Mouse (Mus musculus) urinary bladder, adult 18-20 months (tissue): ENCODE results near the gene Ces1e.
"Not testable (repeated sequence)": the region's sequence is repeated elsewhere in the genome, so short reads cannot be mapped to it uniquely, and the experiment has no call there.

ENCODE experiments used
- DNase-seq, 2 experiments: peaks; one replicate each; pipeline ENCODE4 v3.0.0; 2022; ENCODE audit warnings: low spot score in 2 of 2, mixed read lengths in 2 of 2

Gene Ces1e

DNA sequence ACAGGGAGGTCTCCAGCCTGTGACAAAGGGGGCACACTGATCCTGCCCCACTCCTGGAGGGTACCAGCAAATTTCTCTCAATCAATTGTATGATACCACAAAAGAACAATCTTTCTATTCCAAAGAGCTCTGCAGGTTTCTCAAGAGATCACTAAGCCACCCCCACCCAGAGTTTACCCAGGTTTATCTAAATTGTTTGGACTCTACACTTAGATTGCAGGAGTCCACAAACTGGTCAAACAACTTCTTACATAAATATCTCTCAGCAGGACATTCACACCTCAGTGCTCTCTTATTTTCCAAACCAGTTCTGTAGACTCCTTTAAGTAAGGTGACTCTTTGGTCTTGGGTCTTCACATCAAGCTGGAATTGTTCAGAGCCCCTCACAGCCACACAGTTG lies at the start of gene Ces1e:
TSS of gene Ces1e (minus strand) at position 174 of the 400 bp plus-strand sequence.
- DNase-seq, result peak; percentile 6 to 16

- DNase-seq, result no peak
Measured at GRCm38 (mm10) chr8:93278176-93278805, 48.9 kb upstream of the Ces1e start.

- DNase-seq, result no peak
Measured at GRCm38 (mm10) chr8:93274609-93275008, 45.2 kb upstream of the Ces1e start.

DNA sequence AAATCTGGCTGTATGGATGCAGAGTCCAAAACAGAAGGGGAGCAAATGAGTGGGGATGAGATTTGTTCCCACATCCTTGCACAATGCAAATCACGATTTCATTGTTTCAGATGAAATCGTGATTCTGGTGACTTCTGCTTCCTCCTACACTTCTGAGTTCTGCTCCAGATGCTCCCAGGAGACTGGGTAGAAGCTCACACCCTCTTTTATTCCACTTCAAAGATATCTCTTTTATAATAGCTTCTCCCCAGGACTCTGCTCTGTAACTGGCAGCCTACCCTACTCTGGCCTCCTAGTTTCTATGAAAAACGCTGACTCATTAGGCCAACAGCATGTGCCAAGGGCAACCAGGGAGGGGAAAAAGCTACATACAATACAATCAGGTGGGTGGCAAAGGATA lies 43.9 kb upstream of the Ces1e start:
- DNase-seq, result no peak

GRCm38 (mm10) chr8:93272686-93273085 lies 43.3 kb upstream of the Ces1e start:
- no peak for DNase-seq

DNA sequence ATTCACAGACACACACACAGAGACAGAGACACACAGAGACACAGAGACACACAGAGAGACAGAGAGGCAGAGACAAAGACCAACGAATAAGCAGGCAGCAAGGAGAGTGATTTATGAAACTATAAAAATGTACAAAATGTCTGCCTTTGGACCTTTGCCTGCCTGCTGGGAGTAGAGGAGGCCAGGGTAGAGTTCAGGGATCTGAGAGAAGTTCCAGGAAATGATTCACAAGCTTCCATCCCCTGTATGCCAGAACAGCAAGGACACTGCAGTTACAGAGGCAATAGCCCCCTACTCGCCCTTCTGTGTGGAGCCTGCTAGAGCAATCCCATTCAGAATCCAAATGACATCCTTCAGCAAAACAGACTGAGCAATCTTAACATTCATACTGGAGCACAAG lies 32.0 kb upstream of the Ces1e start:
- no peak for DNase-seq

GRCm38 (mm10) chr8:93252400-93252925 lies 23.0 kb upstream of the Ces1e start:
- DNase-seq, result no peak

DNA sequence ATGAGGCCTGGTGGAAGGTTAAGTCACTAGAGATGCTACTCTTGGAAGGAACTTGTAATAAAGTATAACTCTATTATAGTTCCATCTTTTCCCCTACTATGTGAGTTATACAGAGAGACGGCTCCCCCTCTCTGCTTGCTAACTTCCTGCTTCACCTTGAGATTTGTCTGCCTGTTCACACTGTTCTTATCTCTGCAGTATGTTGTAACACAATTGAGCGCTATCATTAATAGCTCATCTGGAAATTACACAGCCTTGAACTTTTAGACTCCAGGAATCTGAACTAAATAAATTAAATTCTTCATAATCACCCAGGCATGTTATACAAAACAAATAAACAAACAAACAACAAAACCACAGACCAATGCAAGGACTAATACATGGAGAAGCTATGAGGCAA lies 16.6 kb upstream of the Ces1e start:
- no peak for DNase-seq

DNA sequence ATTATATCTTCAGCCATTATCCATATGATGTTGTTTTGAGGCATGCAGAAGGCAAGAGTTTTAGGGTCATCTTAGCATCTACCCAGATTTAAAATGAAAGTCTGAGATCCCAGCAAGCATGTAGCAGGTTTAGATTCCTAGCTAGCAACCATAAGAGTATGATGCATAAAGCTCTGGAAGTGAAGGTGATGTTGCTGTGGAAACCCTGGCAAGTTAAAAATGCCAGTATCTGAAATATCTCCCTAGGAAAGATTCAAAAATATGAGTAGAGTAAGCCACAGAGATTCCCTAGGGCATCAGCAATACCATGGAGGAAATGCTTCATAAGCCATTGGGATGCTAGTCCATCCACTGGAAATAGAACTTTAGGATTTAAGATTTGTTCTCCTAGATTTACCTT lies 10.5 kb upstream of the Ces1e start:
- DNase-seq, result no peak

DNA sequence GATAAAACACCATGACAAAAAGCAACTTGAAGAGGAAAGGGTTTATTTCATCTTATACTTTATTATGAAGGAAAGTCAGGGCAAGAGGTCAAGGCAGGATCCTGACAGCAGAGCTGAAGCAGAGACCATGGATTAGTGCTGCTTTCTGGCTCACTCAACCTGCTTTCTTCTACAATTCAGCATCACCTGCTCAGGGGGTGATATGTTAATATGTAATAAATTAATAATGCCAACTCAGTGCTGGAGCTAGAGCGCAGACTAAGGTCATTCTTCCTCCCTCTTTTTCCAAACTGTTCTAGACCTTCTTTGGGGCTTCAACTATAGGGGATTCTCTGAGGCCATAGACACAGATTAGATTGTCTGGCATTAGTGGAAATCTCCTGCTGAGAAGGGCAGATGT lies 6.3 kb upstream of the Ces1e start:
- DNase-seq, result no peak

DNA sequence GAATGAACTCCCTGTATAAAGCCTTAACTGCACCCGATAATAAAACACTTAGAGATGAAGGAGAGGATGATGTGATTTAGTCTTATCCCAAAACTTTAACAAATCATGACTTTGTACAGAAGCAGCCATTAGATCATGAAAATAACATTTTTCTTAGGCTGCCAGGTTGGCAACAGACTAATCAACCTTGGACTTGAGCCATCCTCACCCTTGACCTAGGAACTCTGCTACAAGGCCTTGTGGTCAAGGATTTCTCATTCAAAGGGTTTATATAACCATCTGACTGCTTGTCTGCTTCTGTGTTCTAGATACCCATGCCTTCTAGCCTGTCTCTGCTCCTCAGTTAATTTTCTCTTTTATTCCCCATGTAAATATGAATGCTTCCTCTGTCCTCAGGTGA lies 5.3 kb upstream of the Ces1e start:
- no peak for DNase-seq

- no peak for DNase-seq
Measured at GRCm38 (mm10) chr8:93234068-93234467, 4.6 kb upstream of the Ces1e start.

DNA sequence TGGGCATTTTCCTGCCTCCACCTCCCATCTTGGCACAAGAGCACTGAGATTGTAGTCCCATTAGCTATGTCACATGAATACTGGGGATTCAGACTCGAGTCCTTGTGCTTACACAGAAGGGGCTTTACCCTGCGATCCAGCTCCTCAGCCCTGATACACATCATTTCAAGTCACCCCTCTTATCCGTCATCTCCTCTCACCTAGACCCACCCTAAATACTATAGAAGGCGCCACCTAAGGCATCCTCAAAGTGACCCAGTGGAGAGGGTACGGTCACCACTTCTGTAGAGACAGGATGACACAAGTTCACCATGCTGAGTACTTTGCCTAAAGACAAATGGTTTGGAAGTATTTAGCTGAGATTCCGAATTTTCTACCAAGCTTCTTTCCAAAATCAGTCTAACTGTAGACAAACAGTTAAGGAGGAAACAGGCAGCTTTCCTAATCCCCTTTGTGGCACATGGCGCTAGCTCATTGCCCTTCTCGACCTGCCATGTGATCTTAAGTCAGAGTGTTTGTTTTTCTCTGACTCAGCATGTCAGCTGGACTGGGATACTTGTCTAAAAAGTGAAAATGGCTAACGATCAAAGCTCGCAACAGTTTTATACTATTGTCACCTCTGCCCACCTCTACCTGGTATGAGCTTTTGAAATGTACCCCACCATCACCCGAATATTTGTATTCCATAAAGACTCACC lies 597 bp downstream of the Ces1e start:
- peak in 1 of 2 experiments; percentile 11 for DNase-seq

GRCm38 (mm10) chr8:93226471-93226870 lies 2.9 kb downstream of the Ces1e start:
- not testable (repeated sequence) for DNase-seq

DNA sequence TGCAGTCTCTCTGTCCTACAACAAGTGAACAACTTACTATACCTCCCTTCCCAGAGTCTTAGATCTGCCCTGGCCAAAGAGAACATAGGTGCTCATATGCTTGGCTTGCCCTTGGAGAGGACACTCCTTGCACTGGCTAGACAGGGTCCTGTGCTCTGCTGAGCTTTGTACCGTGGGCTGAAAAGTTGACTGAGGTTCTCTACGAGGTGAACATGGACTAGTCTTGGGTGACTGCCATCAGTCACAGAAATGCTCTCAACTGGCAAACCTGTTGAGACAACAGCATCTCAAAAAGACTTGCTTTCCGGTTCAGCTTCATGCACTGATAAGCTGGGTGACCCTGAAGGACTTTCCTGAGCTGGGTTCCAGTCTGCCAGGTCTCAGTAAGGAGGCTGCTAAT lies 7.5 kb downstream of the Ces1e start:
- no peak for DNase-seq

DNA sequence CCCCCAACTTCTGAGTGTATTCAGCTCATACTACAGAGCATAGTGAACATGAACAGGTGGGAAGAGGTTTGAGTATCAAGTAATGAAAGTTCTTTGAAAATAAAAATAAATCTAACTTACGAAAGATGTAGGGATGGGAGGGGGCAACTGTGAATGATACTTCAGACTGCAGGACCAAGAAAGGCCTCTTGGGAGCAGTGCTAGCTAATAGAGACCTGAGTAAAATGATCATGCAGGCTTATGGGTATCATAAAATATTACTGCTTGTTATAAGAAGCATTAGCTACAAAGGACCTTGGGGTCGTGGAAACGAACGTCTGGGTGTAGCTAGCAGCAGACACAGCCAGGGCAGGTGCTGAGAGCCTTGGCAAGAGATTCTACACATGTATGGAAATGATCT lies 11.6 kb downstream of the Ces1e start:
- DNase-seq, result no peak

DNA sequence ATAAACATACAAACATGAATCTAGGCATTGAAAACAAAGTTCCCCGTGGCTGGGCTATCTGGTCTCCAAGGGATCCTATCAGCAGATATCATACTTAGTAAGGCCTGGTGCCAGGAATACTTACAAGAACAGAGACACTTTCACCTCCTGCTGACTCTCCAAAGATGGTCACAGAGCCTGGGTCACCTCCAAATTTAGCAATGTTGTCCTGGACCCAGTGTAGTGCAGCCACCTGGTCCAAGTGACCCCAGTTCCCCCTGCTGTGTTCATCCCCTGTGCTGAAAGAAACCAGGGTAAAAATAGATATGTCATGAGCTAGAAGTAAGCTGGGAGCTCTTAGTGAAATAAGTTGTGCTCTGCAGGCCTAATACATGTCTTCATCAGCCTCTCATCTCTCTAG lies 12.0 kb downstream of the Ces1e start:
- DNase-seq, result no peak

- no peak for DNase-seq
Measured at GRCm38 (mm10) chr8:93211091-93211490, 18.3 kb downstream of the Ces1e start.

- not testable (repeated sequence) for DNase-seq
Measured at GRCm38 (mm10) chr8:93199146-93199545, 30.3 kb downstream of the Ces1e start.

- DNase-seq, result peak; percentile 18 to 67
Measured at GRCm38 (mm10) chr8:93197685-93198525, 31.5 kb downstream of the Ces1e start, which contains the start of gene Ces1d. Ces1d (minus strand) TSS chr8:93197838.

GRCm38 (mm10) chr8:93196436-93196835 lies 33.0 kb downstream of the Ces1e start:
- DNase-seq, result no peak

DNA sequence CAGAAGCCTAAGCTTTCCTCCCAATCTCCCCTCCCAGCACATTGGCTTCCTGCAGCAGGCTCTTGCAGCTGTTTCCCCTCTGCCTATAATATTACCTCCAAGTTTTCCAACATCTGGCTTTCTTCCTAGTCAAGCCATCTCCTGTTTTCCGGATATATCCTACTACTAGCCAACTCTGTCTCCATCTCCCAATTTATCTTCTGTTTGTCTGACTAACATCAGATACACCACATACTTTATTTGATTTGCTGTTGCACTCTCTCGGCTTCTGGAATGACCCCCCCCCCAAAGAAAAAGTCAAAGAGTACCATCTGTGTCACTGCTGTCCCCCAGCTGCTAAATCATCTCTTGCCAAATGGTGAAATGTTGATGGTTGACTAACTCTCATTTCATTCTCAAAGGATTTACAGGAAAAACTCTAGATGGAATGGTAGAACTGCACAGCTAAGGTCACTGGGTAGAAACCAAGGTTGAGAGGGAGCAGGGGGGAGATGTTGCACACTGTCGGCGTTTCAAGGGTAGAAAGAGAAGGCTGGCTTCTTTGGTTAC lies 48.8 kb downstream of the Ces1e start:
- no peak for DNase-seq
